Mouse (Mus musculus) gastrocnemius, postnatal 10 days (tissue): ENCODE measurements around the gene Pknox1. TPM values are rescaled to one million over a fixed set of nuclear protein-coding genes. Genes with fewer than 3 reads are reported as not detected.

Experiments used
- DNase-seq: peaks from one replicate; pipeline ENCODE4 v3.0.0; 2021; ENCODE audit warnings: mixed read lengths
- microRNA-seq, 2 experiments: library from miRNA; unstranded; fragments of <30 nt; microRNA quantifications; one replicate each; pipeline ENCODE4 v1.2.0; 2021
- total RNA-seq, 2 experiments: library from RNA; stranded (reverse); gene quantifications; 2 replicates each; pipeline ENCODE4 v1.2.3; 2021

Pknox1 gene
- total RNA-seq, 2 experiments from 2014 or later, result 11.1 to 16.8 TPM

DNA sequence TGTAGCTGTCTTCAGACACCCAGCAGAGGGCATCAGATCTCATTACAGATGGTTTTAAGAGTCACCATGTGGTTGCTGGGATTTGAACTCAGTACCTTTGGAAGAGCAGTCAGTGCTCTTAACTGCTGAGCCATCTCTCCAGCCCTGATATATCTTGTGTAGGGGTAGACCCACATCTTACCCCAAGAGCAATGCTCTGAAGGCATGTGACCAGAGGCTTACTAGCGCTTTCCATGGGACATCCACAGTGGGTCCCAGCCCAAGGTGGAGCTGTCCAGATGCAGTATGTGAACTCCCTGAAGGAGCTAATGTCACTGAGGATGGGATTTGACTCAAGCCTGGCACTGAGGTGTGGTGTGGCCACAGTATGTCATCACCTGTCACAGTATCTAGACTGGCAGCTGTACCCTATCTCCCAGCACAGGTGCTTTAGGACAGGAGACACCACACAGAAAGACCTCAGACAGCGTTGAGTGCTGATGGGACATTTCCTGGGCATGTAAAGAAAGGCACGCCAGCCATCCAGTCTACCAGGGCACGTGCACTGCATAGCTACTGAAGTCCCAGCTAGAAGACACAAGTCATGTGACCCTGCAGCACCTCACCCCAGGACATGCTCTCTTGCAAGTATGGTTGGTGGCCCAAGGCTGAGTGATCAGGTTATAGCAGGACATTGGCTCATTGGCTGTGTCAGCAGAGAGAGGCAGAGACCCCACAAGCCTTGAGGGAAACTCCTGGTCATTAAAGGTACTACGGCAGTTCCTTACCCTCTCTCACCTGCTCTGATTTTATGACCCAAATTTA, 81.9 kb downstream of the Pknox1 start:
- no peak for DNase-seq

DNA sequence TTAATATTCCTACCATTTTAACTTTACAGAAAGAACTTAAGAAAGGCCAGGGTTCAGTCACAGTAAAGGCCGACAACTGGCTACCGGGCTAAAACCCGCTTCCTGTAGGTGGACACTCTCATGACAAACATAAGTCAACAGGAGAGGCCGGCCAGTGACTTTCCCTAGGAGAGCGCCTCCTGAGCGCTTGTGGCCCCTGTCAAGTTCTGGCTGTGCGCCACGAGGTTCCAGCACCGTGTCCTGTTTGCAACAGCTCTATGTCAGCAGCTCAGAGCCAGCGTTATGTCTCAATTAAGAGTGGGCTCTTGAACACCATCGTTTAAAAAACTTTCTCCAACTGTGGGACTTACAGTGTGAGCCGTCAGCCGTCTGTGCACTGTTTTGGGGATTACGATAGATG, 87.6 kb downstream of the Pknox1 start:
- DNase-seq, result no peak

DNA sequence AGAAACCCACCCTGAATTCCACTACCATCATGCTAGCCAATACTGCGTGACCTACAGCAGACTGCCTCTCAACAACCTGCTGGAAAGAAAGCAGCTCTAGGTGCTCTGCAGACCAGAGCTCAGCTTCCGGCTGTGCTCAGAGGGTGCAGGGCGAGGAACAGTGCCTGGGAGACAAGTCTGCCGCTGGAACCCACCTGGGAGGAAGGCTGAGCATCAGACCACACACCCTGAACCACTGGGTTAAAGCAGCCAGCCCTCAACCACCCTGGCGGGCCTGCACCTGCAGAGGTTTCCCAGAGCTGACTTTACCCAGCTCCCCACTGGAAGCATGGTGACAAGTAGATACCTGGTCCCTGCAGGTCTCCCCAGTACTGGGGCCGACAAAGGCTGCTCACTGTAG, 88.7 kb downstream of the Pknox1 start:
- no peak for DNase-seq

DNA sequence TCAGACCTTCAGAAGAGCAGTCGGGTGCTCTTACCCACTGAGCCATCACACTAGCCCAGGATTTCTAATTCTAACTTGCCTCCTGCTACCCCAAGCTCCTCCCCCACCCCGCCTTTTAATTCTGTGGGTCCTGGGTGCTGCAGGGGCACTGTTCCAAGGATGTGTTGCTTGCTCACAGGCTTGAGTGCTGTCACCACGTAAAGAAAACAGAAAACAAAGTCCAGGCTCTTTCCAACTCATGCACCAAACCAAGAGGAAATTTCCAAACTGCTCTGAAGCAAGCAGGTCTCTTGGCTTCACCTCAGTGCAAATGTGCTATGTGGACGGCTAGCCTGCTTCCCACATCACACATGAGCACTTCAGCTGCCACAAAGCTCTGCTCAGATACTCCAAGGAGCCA, 90.8 kb downstream of the Pknox1 start:
- DNase-seq, result no peak

DNA sequence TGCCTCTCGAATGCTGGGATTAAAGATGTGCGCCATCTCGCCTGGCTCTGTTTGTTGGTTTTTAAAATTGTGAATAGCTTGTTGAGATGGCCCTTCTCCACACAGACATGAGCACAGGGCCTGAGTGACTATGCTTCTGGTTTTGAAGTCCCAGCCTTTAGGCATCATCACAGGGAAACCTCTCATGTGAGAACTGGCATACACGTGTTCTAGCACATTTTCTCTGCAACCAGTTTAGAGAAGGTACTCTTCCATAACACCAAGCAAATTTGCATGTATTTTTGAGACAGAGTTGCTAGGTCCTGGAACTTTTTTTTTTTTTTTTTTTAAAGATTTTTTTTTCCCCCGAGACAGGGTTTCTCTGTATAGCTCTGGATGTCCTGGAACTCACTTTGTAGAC, 92.1 kb downstream of the Pknox1 start:
- DNase-seq, result no peak

Small RNA genes within 50 kb of the gene (microRNA-seq; reads per million reads assigned to microRNA genes)
- 0 to 0.64 reads per million in 2 experiments for gene Gm24970

Other genes with a start within 250 kb of the Pknox1 start
- gene Pde9a, start 178.5 kb upstream of the Pknox1 start, total RNA-seq, result 1 to 10 TPM; 4.7 to 5.8 TPM
- gene Wdr4, start 44.8 kb upstream of the Pknox1 start, total RNA-seq, result 10 to 100 TPM in 1 of 2 experiments, 1 to 10 TPM in 1; 8.9 to 11.0 TPM
- 100 to 1,000 TPM; 426 to 454 TPM for gene Ndufv3, start 44.6 kb upstream of the Pknox1 start, total RNA-seq
- gene Cbs, start 72.5 kb downstream of the Pknox1 start, total RNA-seq, result 1 to 10 TPM in 1 of 2 experiments, under 1 TPM in 1; 0.35 to 1.3 TPM
- 100 to 1,000 TPM; 114 to 120 TPM for gene U2af1, start 94.2 kb downstream of the Pknox1 start, total RNA-seq
- gene Cryaa, start 113.1 kb downstream of the Pknox1 start, total RNA-seq, result not detected